Mouse (Mus musculus): ENCODE measurements at regions not wholly inside any gene's neighbourhood (a gene's known extent, or its start where the extent isn't known, plus 50 kb on each side); places are given as distances from the start of the nearest gene placed in this dataset.

DNA sequence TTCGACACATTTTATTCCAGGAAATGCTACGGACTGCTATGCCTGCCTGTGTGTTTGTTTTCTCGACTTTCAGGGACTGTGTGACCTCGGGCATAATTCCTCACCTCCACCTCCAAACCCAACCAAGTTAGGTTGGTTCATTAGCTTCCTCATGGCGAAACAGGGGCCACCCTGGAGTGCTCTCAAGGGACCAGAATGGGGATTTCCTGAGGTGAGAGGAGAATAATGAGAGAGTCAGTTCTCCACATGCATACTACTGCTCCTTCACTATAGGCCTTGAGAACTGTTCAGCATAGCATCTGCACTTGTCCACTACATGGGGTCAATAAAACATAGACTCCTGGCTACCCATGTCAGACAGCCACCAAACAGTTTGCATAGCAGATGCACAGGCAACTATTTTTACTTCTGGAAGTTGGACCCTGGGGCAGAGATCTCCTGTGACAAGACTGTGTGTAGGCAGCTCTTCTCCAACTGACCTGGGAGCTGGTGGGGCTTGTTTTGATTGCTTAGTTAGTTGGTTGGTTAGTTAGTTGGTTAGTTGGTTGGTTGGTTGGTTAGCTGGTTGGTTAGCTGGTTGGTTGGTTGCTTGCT, 146.6 kb downstream of the Bcat1 start:
- no peak overlapping the region for H3K9ac ChIP-seq (replicated peaks; ENCODE audit: low read length, poor library complexity, severe bottlenecking)
- H3K36me3 ChIP-seq (ENCODE audit: insufficient read depth, low read length) = no peaks in the 10 kb centered on the region
- WGBS = 85% methylated on average over 5 of the region's 5 CpGs
- H3K9me3 ChIP-seq (ENCODE audit: low read length) = no peaks in the 10 kb centered on the region
- H3K27me3 ChIP-seq (ENCODE audit: insufficient read depth, low read length) = no peaks in the 10 kb centered on the region
- H3K27ac ChIP-seq (ENCODE audit: low read depth, low read length) = no peak overlapping the region
- TF ChIP-seq CTCF (IDR thresholded peaks at IDR 0.05) = no peak
- ATAC-seq (ENCODE audit: low FRiP score) (no peak), DNase-seq (ENCODE audit: low spot score) (no peak)
- no peak overlapping the region for H3K4me3 ChIP-seq (ENCODE audit: low read depth, low read length)
- no peak overlapping the region for H3K4me2 ChIP-seq (ENCODE audit: low read depth, low read length, poor library complexity, severe bottlenecking)
- no peaks in the 10 kb centered on the region for H3K4me1 ChIP-seq (ENCODE audit: insufficient read depth, low read length)

DNA sequence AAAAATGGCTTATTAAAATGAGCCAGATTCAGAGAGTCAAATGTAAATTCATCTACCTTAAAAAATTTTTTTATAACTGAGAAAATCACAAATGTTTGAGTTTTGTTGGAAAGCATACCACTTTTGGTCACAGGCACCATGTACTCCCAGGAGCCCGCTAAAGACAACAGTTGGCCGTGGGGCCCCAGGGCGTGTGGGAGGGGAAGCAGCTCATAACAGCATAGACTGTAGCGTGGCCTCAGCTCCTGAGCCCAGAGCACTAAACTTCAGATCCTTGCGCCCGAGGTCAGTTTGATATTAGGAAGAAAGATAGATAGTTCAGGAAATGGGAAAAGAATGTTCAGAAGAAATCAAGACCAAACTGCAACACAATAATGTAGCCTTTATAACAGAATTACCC, 145.8 kb upstream of the Sox5 start:
- H3K9me3 ChIP-seq (ENCODE audit: low read length) = no peaks in the 10 kb centered on the region
- no peak overlapping the region for H3K27ac ChIP-seq (ENCODE audit: low read depth, low read length)
- TF ChIP-seq CTCF (IDR thresholded peaks at IDR 0.05) = no peak
- no peak overlapping the region for H3K4me2 ChIP-seq (ENCODE audit: low read depth, low read length, poor library complexity, severe bottlenecking)
- DNase-seq (ENCODE audit: low spot score) = no peak
- no peaks in the 10 kb centered on the region for H3K4me1 ChIP-seq (ENCODE audit: insufficient read depth, low read length)
- H3K36me3 ChIP-seq (ENCODE audit: insufficient read depth, low read length) = no peaks in the 10 kb centered on the region
- H3K4me3 ChIP-seq (ENCODE audit: low read depth, low read length) = no peak overlapping the region
- 75% methylated on average over 6 of the region's 6 CpGs for WGBS
- H3K27me3 ChIP-seq (ENCODE audit: insufficient read depth, low read length) = no peaks in the 10 kb centered on the region
- no peak overlapping the region for H3K9ac ChIP-seq (replicated peaks; ENCODE audit: low read length, poor library complexity, severe bottlenecking)
- no peak for ATAC-seq (ENCODE audit: low FRiP score)

DNA sequence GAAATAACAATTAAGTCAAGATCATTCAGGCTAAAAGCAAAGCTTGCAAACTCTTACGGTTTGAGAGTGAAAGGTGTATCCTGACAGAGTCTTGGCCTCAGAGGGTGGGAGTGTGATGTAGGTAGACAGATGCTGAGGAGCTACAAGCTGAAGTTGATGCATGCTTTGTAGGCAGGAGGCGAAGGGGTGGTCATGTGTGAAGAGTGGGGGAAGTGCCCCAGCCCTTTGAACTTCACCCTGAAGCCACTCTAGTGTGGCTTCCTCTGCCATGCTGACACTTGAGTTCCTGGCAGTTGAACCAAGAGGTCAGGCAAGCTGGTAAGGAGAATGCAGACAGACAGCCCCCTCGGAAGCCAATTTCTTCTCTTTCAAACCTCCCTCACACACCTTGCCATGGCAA, 141.0 kb upstream of the Sox5 start:
- Histone ChIP-seq H3K9ac (replicated peaks; ENCODE audit: low read length, poor library complexity, severe bottlenecking) (no peak overlapping the region), H3K4me3 (ENCODE audit: low read depth, low read length) (no peak overlapping the region), H3K36me3 (ENCODE audit: insufficient read depth, low read length) (no peaks in the 10 kb centered on the region), H3K27me3 (ENCODE audit: insufficient read depth, low read length) (no peaks in the 10 kb centered on the region; the same call in 1 of the 2 replicates), H3K9me3 (ENCODE audit: low read length) (no peaks in the 10 kb centered on the region), H3K27ac (ENCODE audit: low read depth, low read length) (no peak overlapping the region), H3K4me2 (ENCODE audit: low read depth, low read length, poor library complexity, severe bottlenecking) (no peak overlapping the region), H3K4me1 (ENCODE audit: insufficient read depth, low read length) (no peaks in the 10 kb centered on the region)
- DNase-seq (ENCODE audit: low spot score) (no peak), ATAC-seq (ENCODE audit: low FRiP score) (no peak)
- 91% methylated on average over 3 of the region's 3 CpGs for WGBS
- TF ChIP-seq CTCF (IDR thresholded peaks at IDR 0.05) = no peak

DNA sequence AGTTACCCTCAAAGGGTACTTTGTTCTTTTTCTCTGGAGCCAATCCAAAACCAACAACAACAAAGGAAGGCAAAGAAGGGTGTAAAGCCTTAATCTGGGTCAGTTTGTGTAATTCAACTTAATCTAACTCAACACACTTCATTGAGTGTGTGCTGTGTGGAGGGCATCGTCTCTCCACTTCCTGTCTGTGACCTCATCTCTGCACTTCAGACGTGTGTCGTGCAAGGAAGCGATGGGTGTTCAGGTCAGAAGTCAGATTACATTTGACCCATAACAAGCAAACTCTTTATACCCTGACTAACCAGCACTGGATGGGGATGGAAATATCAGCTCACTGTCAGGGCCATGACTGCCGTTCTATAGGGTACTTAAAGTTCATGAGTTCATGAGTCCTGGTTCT, 138.0 kb upstream of the Sox5 start:
- no peaks in the 10 kb centered on the region for H3K9me3 ChIP-seq (ENCODE audit: low read length)
- H3K4me1 ChIP-seq (ENCODE audit: insufficient read depth, low read length) = no peaks in the 10 kb centered on the region
- no peak overlapping the region for H3K4me3 ChIP-seq (ENCODE audit: low read depth, low read length)
- TF ChIP-seq CTCF (IDR thresholded peaks at IDR 0.05) = no peak
- no peak overlapping the region for H3K27ac ChIP-seq (ENCODE audit: low read depth, low read length)
- DNase-seq (ENCODE audit: low spot score) = no peak
- 72% methylated on average over 5 of the region's 5 CpGs for WGBS
- no peak overlapping the region for H3K9ac ChIP-seq (replicated peaks; ENCODE audit: low read length, poor library complexity, severe bottlenecking)
- no peaks in the 10 kb centered on the region for H3K36me3 ChIP-seq (ENCODE audit: insufficient read depth, low read length)
- H3K4me2 ChIP-seq (ENCODE audit: low read depth, low read length, poor library complexity, severe bottlenecking) = no peak overlapping the region
- ATAC-seq (ENCODE audit: low FRiP score) = no peak
- H3K27me3 ChIP-seq (ENCODE audit: insufficient read depth, low read length) = no peaks in the 10 kb centered on the region; the same call in 1 of the 2 replicates

DNA sequence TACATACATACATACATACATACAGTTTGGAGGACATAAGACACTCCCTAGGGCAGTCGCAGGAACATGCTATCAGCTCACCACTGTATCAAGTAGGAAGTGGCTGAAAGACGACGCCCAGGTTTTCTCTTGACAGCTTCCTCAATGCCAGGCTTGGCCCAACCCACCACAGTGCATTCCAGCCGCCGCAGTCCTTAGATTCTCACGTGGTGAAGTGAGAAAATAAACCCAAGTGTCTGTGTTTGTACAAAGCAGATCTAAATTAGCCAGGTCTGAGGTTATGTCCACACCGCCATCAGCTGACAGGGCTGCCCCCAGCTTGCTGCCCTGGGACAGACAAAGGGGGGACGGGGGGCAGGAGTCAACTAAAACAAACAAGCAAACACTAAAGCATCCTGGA, 135.4 kb upstream of the Sox5 start:
- Histone ChIP-seq H3K36me3 (ENCODE audit: insufficient read depth, low read length) (no peaks in the 10 kb centered on the region), H3K4me1 (ENCODE audit: insufficient read depth, low read length) (no peaks in the 10 kb centered on the region), H3K27me3 (ENCODE audit: insufficient read depth, low read length) (no peaks in the 10 kb centered on the region; the same call in 1 of the 2 replicates), H3K9me3 (ENCODE audit: low read length) (no peaks in the 10 kb centered on the region), H3K9ac (replicated peaks; ENCODE audit: low read length, poor library complexity, severe bottlenecking) (no peak overlapping the region), H3K4me2 (ENCODE audit: low read depth, low read length, poor library complexity, severe bottlenecking) (no peak overlapping the region), H3K27ac (ENCODE audit: low read depth, low read length) (no peak overlapping the region), H3K4me3 (ENCODE audit: low read depth, low read length) (no peak overlapping the region)
- WGBS = 74% methylated on average over 8 of the region's 8 CpGs
- ATAC-seq (ENCODE audit: low FRiP score) (no peak), DNase-seq (ENCODE audit: low spot score) (no peak)
- TF ChIP-seq CTCF (IDR thresholded peaks at IDR 0.05) = no peak

DNA sequence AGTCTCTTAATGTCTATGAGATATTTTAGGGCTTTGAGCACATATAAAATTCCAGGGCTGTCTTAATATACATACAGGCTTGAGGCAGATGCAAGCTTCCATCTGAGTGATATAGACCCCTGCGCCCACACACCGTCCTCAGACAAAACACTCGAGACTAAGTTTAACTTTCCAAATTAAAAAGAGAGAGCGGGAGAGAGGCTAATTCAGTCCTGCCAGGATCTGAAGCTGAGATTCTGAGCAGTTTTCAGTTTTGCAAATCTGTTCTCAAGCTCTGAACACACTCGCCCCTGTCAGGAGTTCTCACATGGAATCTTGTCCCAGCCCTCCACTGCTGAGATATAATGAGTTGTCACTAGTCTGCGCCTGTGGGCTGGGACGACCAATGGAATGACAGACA, 130.0 kb upstream of the Sox5 start:
- no peak overlapping the region for H3K27ac ChIP-seq (ENCODE audit: low read depth, low read length)
- no peak overlapping the region for H3K9ac ChIP-seq (replicated peaks; ENCODE audit: low read length, poor library complexity, severe bottlenecking)
- no peaks in the 10 kb centered on the region for H3K27me3 ChIP-seq (ENCODE audit: insufficient read depth, low read length)
- H3K4me3 ChIP-seq (ENCODE audit: low read depth, low read length) = no peak overlapping the region
- no peak for DNase-seq (ENCODE audit: low spot score)
- H3K9me3 ChIP-seq (ENCODE audit: low read length) = no peaks in the 10 kb centered on the region
- 66% methylated on average over 7 of the region's 7 CpGs for WGBS
- no peak for ATAC-seq (ENCODE audit: low FRiP score)
- H3K36me3 ChIP-seq (ENCODE audit: insufficient read depth, low read length) = no peaks in the 10 kb centered on the region
- H3K4me1 ChIP-seq (ENCODE audit: insufficient read depth, low read length) = no peaks in the 10 kb centered on the region
- no peak overlapping the region for H3K4me2 ChIP-seq (ENCODE audit: low read depth, low read length, poor library complexity, severe bottlenecking)
- no peak for TF ChIP-seq CTCF (IDR thresholded peaks at IDR 0.05)
